Mouse (Mus musculus): ENCODE measurements around the gene Nfyc. TPM values are rescaled to one million over a fixed set of nuclear protein-coding genes. Genes with fewer than 3 reads are reported as not detected.

The Nfyc gene
- polyA plus RNA-seq, 1 experiment from 2014 or later = 44.8 TPM

GRCm38 (mm10) chr4:120745731-120746551, 85.4 kb downstream of the Nfyc start:
- peak overlapping the region; percentile 98 for H3K4me2 ChIP-seq (replicated peaks; ENCODE audit: low read depth)
- peak overlapping the region; percentile 68 for H3K9ac ChIP-seq (ENCODE audit: low read length)
- peak overlapping the region; percentile 76 for H3K27ac ChIP-seq (replicated peaks)
- H3K4me3 ChIP-seq (ENCODE audit: low read depth, low read length) = peak overlapping the region; percentile 65
- no peaks in the 10 kb centered on the region for H3K36me3 ChIP-seq (ENCODE audit: control insufficient read depth, insufficient read depth, low read length)
- DNase-seq (ENCODE audit: low spot score) (no peak), ATAC-seq (ENCODE audit: low FRiP score, low TSS enrichment) (no peak)
- no peaks in the 10 kb centered on the region for H3K4me1 ChIP-seq (replicated peaks; ENCODE audit: control insufficient read depth, insufficient read depth)
- H3K27me3 ChIP-seq (ENCODE audit: control insufficient read depth, insufficient read depth, low read length) = no peaks in the 10 kb centered on the region
- WGBS = 43% methylated on average over 10 of the region's 10 CpGs
- TF ChIP-seq CTCF (IDR thresholded peaks at IDR 0.05; ENCODE audit: low read depth) (peak; percentile 39), EP300 (optimal IDR thresholded peaks at IDR 0.05) (no peak)
- H3K9me3 ChIP-seq (ENCODE audit: control insufficient read depth, low read length) = no peaks in the 10 kb centered on the region

GRCm38 (mm10) chr4:120743636-120744035, 87.7 kb downstream of the Nfyc start:
- no peak overlapping the region for H3K9ac ChIP-seq (ENCODE audit: low read length)

GRCm38 (mm10) chr4:120741303-120741702, 90.1 kb downstream of the Nfyc start:
- peaks cover 3% of the 10 kb centered on the region; the same call in 1 of the 2 replicates for H3K27me3 ChIP-seq (ENCODE audit: control insufficient read depth, insufficient read depth, low read length)
- DNase-seq (ENCODE audit: low spot score) (no peak), ATAC-seq (ENCODE audit: low FRiP score, low TSS enrichment) (no peak)
- no peak overlapping the region for H3K4me3 ChIP-seq (ENCODE audit: low read depth, low read length)
- no peak for TF ChIP-seq EP300 (optimal IDR thresholded peaks at IDR 0.05)
- TF ChIP-seq CTCF (IDR thresholded peaks at IDR 0.05; ENCODE audit: low read depth) = no peak
- H3K27ac ChIP-seq (replicated peaks) = no peak overlapping the region
- H3K4me2 ChIP-seq (replicated peaks; ENCODE audit: low read depth) = no peak overlapping the region
- H3K4me1 ChIP-seq (replicated peaks; ENCODE audit: control insufficient read depth, insufficient read depth) = no peaks in the 10 kb centered on the region
- no peak overlapping the region for H3K9ac ChIP-seq (ENCODE audit: low read length)
- WGBS = 58% methylated on average over 6 of the region's 6 CpGs
- H3K9me3 ChIP-seq (ENCODE audit: control insufficient read depth, low read length) = no peaks in the 10 kb centered on the region
- no peaks in the 10 kb centered on the region for H3K36me3 ChIP-seq (ENCODE audit: control insufficient read depth, insufficient read depth, low read length)

More at GRCm38 (mm10) chr4:120743636-120744035, 87.7 kb downstream of the Nfyc start:
- Histone ChIP-seq H3K36me3 (ENCODE audit: control insufficient read depth, insufficient read depth, low read length) (no peaks in the 10 kb centered on the region), H3K9me3 (ENCODE audit: control insufficient read depth, low read length) (no peaks in the 10 kb centered on the region), H3K27me3 (ENCODE audit: control insufficient read depth, insufficient read depth, low read length) (no peaks in the 10 kb centered on the region), H3K4me2 (replicated peaks; ENCODE audit: low read depth) (peak overlapping the region; percentile 23; the same call in 1 of the 2 replicates), H3K27ac (replicated peaks) (no peak overlapping the region), H3K4me3 (ENCODE audit: low read depth, low read length) (no peak overlapping the region), H3K4me1 (replicated peaks; ENCODE audit: control insufficient read depth, insufficient read depth) (no peaks in the 10 kb centered on the region)
- ATAC-seq (ENCODE audit: low FRiP score, low TSS enrichment) (no peak), DNase-seq (ENCODE audit: low spot score) (no peak)
- 37% methylated on average over 3 of the region's 3 CpGs for WGBS
- TF ChIP-seq EP300 (optimal IDR thresholded peaks at IDR 0.05) = no peak
- TF ChIP-seq CTCF (IDR thresholded peaks at IDR 0.05; ENCODE audit: low read depth) = no peak

GRCm38 (mm10) chr4:120734012-120734622, 97.3 kb downstream of the Nfyc start:
- H3K27me3 ChIP-seq (ENCODE audit: control insufficient read depth, insufficient read depth, low read length) = peaks cover 3% of the 10 kb centered on the region; the same call in 1 of the 2 replicates
- WGBS = 54% methylated on average over 5 of the region's 5 CpGs
- DNase-seq (ENCODE audit: low spot score) = peak; percentile 51
- H3K4me1 ChIP-seq (replicated peaks; ENCODE audit: control insufficient read depth, insufficient read depth) = peaks cover 13% of the 10 kb centered on the region
- no peak overlapping the region for H3K9ac ChIP-seq (ENCODE audit: low read length)
- no peak overlapping the region for H3K4me2 ChIP-seq (replicated peaks; ENCODE audit: low read depth)
- H3K4me3 ChIP-seq (ENCODE audit: low read depth, low read length) = no peak overlapping the region
- H3K9me3 ChIP-seq (ENCODE audit: control insufficient read depth, low read length) = no peaks in the 10 kb centered on the region
- TF ChIP-seq EP300 (optimal IDR thresholded peaks at IDR 0.05) (no peak), CTCF (IDR thresholded peaks at IDR 0.05; ENCODE audit: low read depth) (no peak)
- H3K36me3 ChIP-seq (ENCODE audit: control insufficient read depth, insufficient read depth, low read length) = no peaks in the 10 kb centered on the region
- ATAC-seq (ENCODE audit: low FRiP score, low TSS enrichment) = peak; percentile 46; the same call in 1 of the 2 replicates
- H3K27ac ChIP-seq (replicated peaks) = 0 out of 2 replicates have a peak overlapping the region, but pooled peaks have one; percentile 24

- no peak for TF ChIP-seq EP300 (optimal IDR thresholded peaks at IDR 0.05)
- no peak for TF ChIP-seq CTCF (IDR thresholded peaks at IDR 0.05; ENCODE audit: low read depth)
- H3K4me1 ChIP-seq (replicated peaks; ENCODE audit: control insufficient read depth, insufficient read depth) = peaks cover 13% of the 10 kb centered on the region
- ATAC-seq (ENCODE audit: low FRiP score, low TSS enrichment) = no peak
- no peaks in the 10 kb centered on the region for H3K36me3 ChIP-seq (ENCODE audit: control insufficient read depth, insufficient read depth, low read length)
- H3K9ac ChIP-seq (ENCODE audit: low read length) = no peak overlapping the region
- DNase-seq (ENCODE audit: low spot score) = no peak
- no peak overlapping the region for H3K4me2 ChIP-seq (replicated peaks; ENCODE audit: low read depth)
- H3K27ac ChIP-seq (replicated peaks) = no peak overlapping the region
- no peak overlapping the region for H3K4me3 ChIP-seq (ENCODE audit: low read depth, low read length)
- H3K27me3 ChIP-seq (ENCODE audit: control insufficient read depth, insufficient read depth, low read length) = peaks cover under 1% of the 10 kb centered on the region; the same call in 1 of the 2 replicates
- WGBS = 60% methylated on average over 6 of the region's 6 CpGs
- no peaks in the 10 kb centered on the region for H3K9me3 ChIP-seq (ENCODE audit: control insufficient read depth, low read length)
Observed at GRCm38 (mm10) chr4:120732737-120733136, 98.6 kb downstream of the Nfyc start.

Data from stomach, postnatal 0 days (tissue).